Mouse (Mus musculus): Measurements from ENCODE around the gene BC028528. TPM values are rescaled to one million over a fixed set of nuclear protein-coding genes. Genes with fewer than 3 reads are reported as not detected.
"Not testable (repeated sequence)": the region's sequence is repeated elsewhere in the genome, so short reads cannot be mapped to it uniquely, and the experiment has no call there.

BC028528 gene
- polyA plus RNA-seq, 1 experiment from 2014 or later: 18.5 TPM

GRCm38 (mm10) chr3:95902373-95902625 lies 10.5 kb upstream of the BC028528 start:
- H3K27ac ChIP-seq: peak overlapping the region; percentile 73
- peaks cover 22% of the 10 kb centered on the region for H3K36me3 ChIP-seq
- H3K4me3 ChIP-seq: peak overlapping the region; percentile 65
- DNase-seq (ENCODE audit: low spot score): no peak
- H3K4me1 ChIP-seq: peaks cover 55% of the 10 kb centered on the region
- no peaks in the 10 kb centered on the region for H3K27me3 ChIP-seq (ENCODE audit: insufficient read depth, poor library complexity, severe bottlenecking)
- H3K9me3 ChIP-seq: no peaks in the 10 kb centered on the region

DNA sequence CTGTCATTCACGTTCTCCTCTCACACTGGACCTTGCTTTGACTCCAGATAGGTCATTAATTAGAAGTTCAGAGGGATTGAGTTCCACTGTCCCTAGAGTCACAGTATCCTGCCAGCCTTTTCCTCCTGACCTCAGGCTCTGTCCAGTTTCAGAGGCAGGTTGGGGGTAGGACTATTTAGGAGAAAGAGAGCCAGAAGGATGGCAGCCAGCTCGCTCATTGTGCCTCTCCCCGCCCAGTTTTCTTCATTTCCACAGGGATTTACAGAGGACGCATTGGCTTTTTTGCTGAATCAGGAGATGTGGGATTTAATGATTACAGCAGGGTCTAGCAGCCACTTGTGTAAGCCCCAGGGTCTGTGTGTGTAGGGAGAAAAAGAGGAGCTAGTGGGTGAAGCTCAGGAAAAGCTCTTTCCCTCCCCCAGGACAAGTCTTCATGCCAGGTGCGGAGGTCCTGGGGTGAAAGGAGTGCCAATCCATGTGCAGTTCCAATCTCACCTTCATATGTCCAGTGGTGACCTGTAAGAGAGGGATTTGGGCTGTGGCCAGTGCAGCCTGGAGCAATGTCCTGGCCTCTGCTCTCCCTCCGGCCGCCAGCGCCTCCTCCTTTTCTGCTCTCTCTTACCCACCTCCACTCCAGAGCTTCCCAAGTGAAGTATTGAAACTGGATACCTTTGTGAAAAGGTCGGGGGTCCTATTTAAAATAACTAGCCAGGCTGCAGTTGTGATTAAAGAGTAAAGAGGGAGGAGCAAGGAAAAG lies 10.0 kb upstream of the BC028528 start:
- WGBS: 58% methylated on average over 9 of the region's 9 CpGs
- H3K9me3 ChIP-seq: no peaks in the 10 kb centered on the region
- peak overlapping the region; percentile 73 for H3K27ac ChIP-seq
- DNase-seq (ENCODE audit: low spot score): no peak
- peak overlapping the region; percentile 65 for H3K4me3 ChIP-seq
- peaks cover 22% of the 10 kb centered on the region for H3K36me3 ChIP-seq
- H3K27me3 ChIP-seq (ENCODE audit: insufficient read depth, poor library complexity, severe bottlenecking): no peaks in the 10 kb centered on the region
- H3K4me1 ChIP-seq: peaks cover 52% of the 10 kb centered on the region

GRCm38 (mm10) chr3:95899800-95900524 lies 8.2 kb upstream of the BC028528 start:
- Histone ChIP-seq H3K36me3 (peaks cover 27% of the 10 kb centered on the region), H3K4me1 (peaks cover 43% of the 10 kb centered on the region), H3K9me3 (no peaks in the 10 kb centered on the region), H3K27me3 (ENCODE audit: insufficient read depth, poor library complexity, severe bottlenecking) (no peaks in the 10 kb centered on the region), H3K4me3 (no peak overlapping the region), H3K27ac (no peak overlapping the region)
- no peak for DNase-seq (ENCODE audit: low spot score)
- WGBS: 76% methylated on average over 13 of the region's 13 CpGs

- H3K4me3 ChIP-seq: not testable (repeated sequence)
Measured at GRCm38 (mm10) chr3:95895501-95895900, 3.7 kb upstream of the BC028528 start.

DNA sequence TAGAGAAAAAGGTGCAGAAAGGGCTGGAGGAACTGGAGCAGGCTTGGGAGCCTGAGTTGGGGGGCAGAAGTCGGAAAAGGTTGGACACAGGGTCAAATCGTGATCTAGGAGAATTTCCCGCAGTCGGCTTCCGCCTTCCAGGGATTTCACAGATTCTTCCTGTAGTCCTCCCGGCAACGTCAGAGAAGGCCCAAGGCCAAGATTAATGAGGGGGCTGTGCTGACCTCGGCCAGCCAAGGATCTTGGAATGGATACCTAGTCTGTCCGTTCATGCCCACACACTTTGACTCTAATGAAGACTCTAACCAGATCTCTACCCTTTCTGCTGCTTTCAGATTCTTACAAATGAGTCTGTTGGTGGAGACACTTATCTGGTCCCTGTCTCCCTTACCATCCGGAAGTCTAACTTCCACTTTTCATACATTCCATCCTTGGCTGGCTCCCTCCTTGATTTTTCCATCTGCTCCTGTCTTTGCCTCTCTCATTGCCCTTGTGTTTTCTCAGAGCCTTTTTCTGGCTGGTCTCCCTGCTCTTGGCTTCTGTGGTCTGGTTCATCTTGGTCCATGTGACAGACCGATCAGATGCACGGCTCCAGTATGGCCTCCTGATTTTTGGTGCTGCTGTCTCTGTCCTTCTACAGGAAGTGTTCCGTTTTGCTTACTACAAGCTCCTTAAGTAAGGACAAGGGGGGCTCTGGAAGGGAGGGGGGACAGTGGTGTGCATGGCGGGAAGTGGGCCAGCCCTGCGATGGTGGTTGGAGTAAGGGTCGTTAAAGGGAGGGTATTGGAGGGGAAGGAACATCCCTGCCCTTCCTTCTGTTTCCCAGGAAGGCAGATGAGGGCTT lies 2.7 kb upstream of the BC028528 start:
- 9% methylated on average over 16 of the region's 16 CpGs for WGBS
- peak overlapping the region; percentile 91 for H3K27ac ChIP-seq
- DNase-seq (ENCODE audit: low spot score): no peak

More at GRCm38 (mm10) chr3:95895501-95895900, 3.7 kb upstream of the BC028528 start:
- H3K9me3 ChIP-seq; H3K27ac ChIP-seq; H3K27me3 ChIP-seq (ENCODE audit: insufficient read depth, poor library complexity, severe bottlenecking); DNase-seq (ENCODE audit: low spot score): not testable (repeated sequence)
- peaks cover 34% of the 10 kb centered on the region for H3K4me1 ChIP-seq
- 83% methylated on average over 7 of the region's 7 CpGs for WGBS
- H3K36me3 ChIP-seq: peaks cover 23% of the 10 kb centered on the region

GRCm38 (mm10) chr3:95893606-95894316 lies 2.0 kb upstream of the BC028528 start, which contains the start of gene Aph1a:
Gene Aph1a (plus strand): TSS chr3:95893969.
- Histone ChIP-seq H3K27ac (peak within 1 kb of the TSS; percentile 91), H3K4me1 (peaks cover 34% of the 10 kb centered on the region), H3K4me3 (peak within 1 kb of the TSS; percentile 78), H3K36me3 (peaks cover 14% of the 10 kb centered on the region)
- WGBS: under 1% methylated on average over 34 of the region's 43 CpGs
- H3K9me3 ChIP-seq; H3K27me3 ChIP-seq (ENCODE audit: insufficient read depth, poor library complexity, severe bottlenecking): not testable (repeated sequence)
- peak; percentile 99 for DNase-seq (ENCODE audit: low spot score)

More for the DNA sequence above, 2.7 kb upstream of the BC028528 start:
- Histone ChIP-seq H3K9me3 (no peaks in the 10 kb centered on the region), H3K4me3 (peak overlapping the region; percentile 78), H3K4me1 (peaks cover 34% of the 10 kb centered on the region), H3K36me3 (peaks cover 20% of the 10 kb centered on the region), H3K27me3 (ENCODE audit: insufficient read depth, poor library complexity, severe bottlenecking) (no peaks in the 10 kb centered on the region)

DNA sequence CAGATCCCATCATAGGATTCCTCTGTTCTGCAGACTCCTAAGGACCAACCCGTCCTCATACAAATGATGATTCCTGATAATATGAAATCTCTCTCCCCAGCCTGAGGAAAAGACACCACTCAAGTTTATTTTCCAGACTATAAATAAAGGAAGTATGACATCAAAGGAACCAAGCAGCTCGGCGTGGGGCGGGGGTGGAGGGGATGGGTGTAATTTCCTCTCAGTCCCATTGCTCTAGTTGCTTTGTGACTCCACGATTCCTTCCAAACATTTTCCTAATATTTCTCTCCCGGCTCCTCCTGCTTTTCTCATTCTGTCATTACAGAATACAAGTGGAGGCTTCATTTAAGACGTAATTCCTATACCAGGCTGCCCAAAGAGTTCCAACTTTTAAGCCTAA lies 1.3 kb upstream of the BC028528 start:
- Histone ChIP-seq H3K27me3 (ENCODE audit: insufficient read depth, poor library complexity, severe bottlenecking) (no peaks in the 10 kb centered on the region), H3K36me3 (peaks cover 8% of the 10 kb centered on the region), H3K4me1 (peaks cover 34% of the 10 kb centered on the region), H3K27ac (peak overlapping the region; percentile 87), H3K9me3 (no peaks in the 10 kb centered on the region), H3K4me3 (peak overlapping the region; percentile 78)
- WGBS: 19% methylated on average over 7 of the region's 7 CpGs
- DNase-seq (ENCODE audit: low spot score): no peak

GRCm38 (mm10) chr3:95892066-95893052 lies 554 bp upstream of the BC028528 start:
- peak overlapping the region; percentile 47 for H3K4me3 ChIP-seq
- no peaks in the 10 kb centered on the region for H3K9me3 ChIP-seq
- peak overlapping the region; percentile 87 for H3K27ac ChIP-seq
- H3K27me3 ChIP-seq (ENCODE audit: insufficient read depth, poor library complexity, severe bottlenecking): no peaks in the 10 kb centered on the region
- WGBS: 28% methylated on average over 11 of the region's 11 CpGs
- DNase-seq (ENCODE audit: low spot score): no peak
- peaks cover 13% of the 10 kb centered on the region for H3K36me3 ChIP-seq
- H3K4me1 ChIP-seq: peaks cover 34% of the 10 kb centered on the region

DNA sequence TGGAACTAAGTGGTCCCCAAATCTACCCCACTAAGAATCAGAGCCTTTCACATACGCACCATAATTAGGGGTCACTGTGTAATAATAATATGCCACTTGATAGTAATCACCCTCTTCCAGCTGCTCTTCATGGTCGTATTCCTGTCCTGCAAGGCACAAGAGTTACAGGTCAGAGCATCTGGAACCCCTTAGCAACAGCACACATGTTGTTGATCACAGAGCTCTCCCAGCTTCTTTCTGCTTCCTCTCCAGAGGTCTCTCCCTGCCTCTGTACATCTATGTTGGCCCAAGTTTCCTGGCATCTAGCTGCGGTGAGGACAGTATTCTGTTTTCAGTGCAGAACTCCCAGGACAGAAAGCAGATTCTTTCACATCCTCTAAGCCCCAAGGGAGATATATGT lies 2.1 kb downstream of the BC028528 start:
- H3K4me1 ChIP-seq: peaks cover 27% of the 10 kb centered on the region
- 80% methylated on average over 3 of the region's 3 CpGs for WGBS
- no peak overlapping the region for H3K27ac ChIP-seq
- no peak overlapping the region for H3K4me3 ChIP-seq
- no peaks in the 10 kb centered on the region for H3K9me3 ChIP-seq
- no peak for DNase-seq (ENCODE audit: low spot score)
- H3K36me3 ChIP-seq: peaks cover 15% of the 10 kb centered on the region; the same call in 1 of the 2 replicates
- no peaks in the 10 kb centered on the region for H3K27me3 ChIP-seq (ENCODE audit: insufficient read depth, poor library complexity, severe bottlenecking)

GRCm38 (mm10) chr3:95887596-95887995 lies 4.2 kb downstream of the BC028528 start:
- 71% methylated on average over 4 of the region's 4 CpGs for WGBS
- H3K27ac ChIP-seq: no peak overlapping the region
- no peak overlapping the region for H3K4me3 ChIP-seq
- no peaks in the 10 kb centered on the region for H3K9me3 ChIP-seq
- peaks cover 27% of the 10 kb centered on the region for H3K4me1 ChIP-seq
- H3K27me3 ChIP-seq (ENCODE audit: insufficient read depth, poor library complexity, severe bottlenecking): no peaks in the 10 kb centered on the region
- H3K36me3 ChIP-seq: peaks cover 15% of the 10 kb centered on the region; the same call in 1 of the 2 replicates
- DNase-seq (ENCODE audit: low spot score): no peak

DNA sequence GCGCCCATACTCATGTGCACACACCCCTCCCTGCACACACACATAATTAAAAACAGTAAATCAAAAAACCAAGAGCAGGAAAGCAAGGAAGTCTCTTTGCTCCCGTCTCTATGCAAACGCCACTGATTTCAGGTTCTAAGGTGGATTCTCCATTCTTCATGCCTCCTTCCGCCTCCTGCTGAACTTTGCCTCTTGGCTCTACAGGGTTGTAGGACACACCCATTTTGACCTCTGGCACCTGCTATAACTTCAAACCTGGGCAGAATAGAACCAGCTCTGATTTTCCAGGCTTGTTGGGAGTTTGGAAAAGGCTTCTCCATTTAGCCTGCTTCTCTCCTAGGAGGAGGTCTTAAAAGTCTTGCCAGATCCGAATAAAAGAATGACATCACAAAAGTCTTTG lies 7.4 kb downstream of the BC028528 start:
- H3K9me3 ChIP-seq: no peaks in the 10 kb centered on the region
- 85% methylated on average over 5 of the region's 5 CpGs for WGBS
- no peak for DNase-seq (ENCODE audit: low spot score)
- no peak overlapping the region; the same call in 1 of the 2 replicates for H3K27ac ChIP-seq
- H3K27me3 ChIP-seq (ENCODE audit: insufficient read depth, poor library complexity, severe bottlenecking): no peaks in the 10 kb centered on the region
- no peak overlapping the region for H3K4me3 ChIP-seq
- peaks cover 15% of the 10 kb centered on the region; the same call in 1 of the 2 replicates for H3K36me3 ChIP-seq
- H3K4me1 ChIP-seq: peaks cover 16% of the 10 kb centered on the region

Data from heart, embryonic 10.5 days (tissue).